Mouse (Mus musculus) cerebellum, adult 2 months (tissue): Measurements from ENCODE around the gene Ckb.

ENCODE experiments used
- CTCF ChIP-seq: fragments of 200-500 bp; IDR thresholded peaks from 2 replicates; pipeline ENCODE4 v1.5.1; 2011; ENCODE audit warnings: low read depth, mild to moderate bottlenecking, control low read depth, low read length, moderate library complexity, borderline replicate concordance; ENCODE audit not compliant: insufficient read depth
- POLR2A ChIP-seq: fragments of 200-500 bp; IDR thresholded peaks from 2 replicates; pipeline ENCODE4 v1.6.1; 2011; ENCODE audit warnings: low read length, control low read depth, borderline replicate concordance; ENCODE audit not compliant: insufficient read depth

- TF ChIP-seq CTCF (no peak), POLR2A (no peak)
Measured at GRCm38 (mm10) chr12:111710091-111710490, 38.0 kb upstream of the Ckb start.
